Mouse (Mus musculus): ENCODE data around the gene Pdzd2. TPM values are rescaled to one million over a fixed set of nuclear protein-coding genes. Genes with fewer than 3 reads are reported as not detected.

The Pdzd2 gene
- polyA plus RNA-seq, 1 experiment: 4.6 TPM

GRCm38 (mm10) chr15:12488316-12488715 lies 251.4 kb downstream of the Pdzd2 start:
- no peak overlapping the region for H3K4me3 ChIP-seq (replicated peaks; ENCODE audit: control insufficient read depth, low read depth, low read length)
- H3K27ac ChIP-seq (ENCODE audit: control insufficient read depth, insufficient read depth, low read depth, low read length, poor library complexity): no peak overlapping the region
- H3K4me1 ChIP-seq (ENCODE audit: control insufficient read depth, insufficient read depth, low read length): no peaks in the 10 kb centered on the region; the same call in 1 of the 2 replicates
- TF ChIP-seq CTCF (IDR thresholded peaks at IDR 0.05; ENCODE audit: control insufficient read depth, insufficient read depth, low read length) (no peak), POLR2A (IDR thresholded peaks at IDR 0.05; ENCODE audit: borderline replicate concordance, control insufficient read depth, low read depth, low read length) (no peak)
- 91% methylated on average over 2 of the region's 2 CpGs for WGBS

GRCm38 (mm10) chr15:12481261-12481660 lies 258.5 kb downstream of the Pdzd2 start:
- no peak overlapping the region for H3K27ac ChIP-seq (ENCODE audit: control insufficient read depth, insufficient read depth, low read depth, low read length, poor library complexity)

GRCm38 (mm10) chr15:12480369-12480768 lies 259.4 kb downstream of the Pdzd2 start:
- Histone ChIP-seq H3K4me3 (replicated peaks; ENCODE audit: control insufficient read depth, low read depth, low read length) (no peak overlapping the region), H3K27ac (ENCODE audit: control insufficient read depth, insufficient read depth, low read depth, low read length, poor library complexity) (no peak overlapping the region), H3K4me1 (ENCODE audit: control insufficient read depth, insufficient read depth, low read length) (no peaks in the 10 kb centered on the region; the same call in 1 of the 2 replicates)
- no peak for TF ChIP-seq CTCF (IDR thresholded peaks at IDR 0.05; ENCODE audit: control insufficient read depth, insufficient read depth, low read length)
- TF ChIP-seq POLR2A (IDR thresholded peaks at IDR 0.05; ENCODE audit: borderline replicate concordance, control insufficient read depth, low read depth, low read length): no peak
- WGBS: 70% methylated on average over 3 of the region's 3 CpGs

More at GRCm38 (mm10) chr15:12481261-12481660, 258.5 kb downstream of the Pdzd2 start:
- TF ChIP-seq CTCF (IDR thresholded peaks at IDR 0.05; ENCODE audit: control insufficient read depth, insufficient read depth, low read length) (no peak), POLR2A (IDR thresholded peaks at IDR 0.05; ENCODE audit: borderline replicate concordance, control insufficient read depth, low read depth, low read length) (no peak)
- no peaks in the 10 kb centered on the region; the same call in 1 of the 2 replicates for H3K4me1 ChIP-seq (ENCODE audit: control insufficient read depth, insufficient read depth, low read length)
- 32% methylated on average over 5 of the region's 5 CpGs for WGBS
- no peak overlapping the region for H3K4me3 ChIP-seq (replicated peaks; ENCODE audit: control insufficient read depth, low read depth, low read length)

- H3K4me1 ChIP-seq (ENCODE audit: control insufficient read depth, insufficient read depth, low read length): no peaks in the 10 kb centered on the region; the same call in 1 of the 2 replicates
- no peak overlapping the region for H3K4me3 ChIP-seq (replicated peaks; ENCODE audit: control insufficient read depth, low read depth, low read length)
- TF ChIP-seq CTCF (IDR thresholded peaks at IDR 0.05; ENCODE audit: control insufficient read depth, insufficient read depth, low read length) (no peak), POLR2A (IDR thresholded peaks at IDR 0.05; ENCODE audit: borderline replicate concordance, control insufficient read depth, low read depth, low read length) (no peak)
- 31% methylated on average over 5 of the region's 5 CpGs for WGBS
- peak overlapping the region; percentile 21; the same call in 1 of the 2 replicates for H3K27ac ChIP-seq (ENCODE audit: control insufficient read depth, insufficient read depth, low read depth, low read length, poor library complexity)
Observed at GRCm38 (mm10) chr15:12479326-12479725, 260.4 kb downstream of the Pdzd2 start.

GRCm38 (mm10) chr15:12473596-12473995 lies 266.1 kb downstream of the Pdzd2 start:
- WGBS: 74% methylated on average over 7 of the region's 7 CpGs
- TF ChIP-seq POLR2A (IDR thresholded peaks at IDR 0.05; ENCODE audit: borderline replicate concordance, control insufficient read depth, low read depth, low read length) (no peak), CTCF (IDR thresholded peaks at IDR 0.05; ENCODE audit: control insufficient read depth, insufficient read depth, low read length) (no peak)
- H3K4me1 ChIP-seq (ENCODE audit: control insufficient read depth, insufficient read depth, low read length): no peaks in the 10 kb centered on the region; the same call in 1 of the 2 replicates
- H3K4me3 ChIP-seq (replicated peaks; ENCODE audit: control insufficient read depth, low read depth, low read length): no peak overlapping the region
- no peak overlapping the region for H3K27ac ChIP-seq (ENCODE audit: control insufficient read depth, insufficient read depth, low read depth, low read length, poor library complexity)

- H3K4me3 ChIP-seq (replicated peaks; ENCODE audit: control insufficient read depth, low read depth, low read length): no peak overlapping the region
- WGBS: 79% methylated on average over 4 of the region's 4 CpGs
- H3K4me1 ChIP-seq (ENCODE audit: control insufficient read depth, insufficient read depth, low read length): no peaks in the 10 kb centered on the region; the same call in 1 of the 2 replicates
- TF ChIP-seq CTCF (IDR thresholded peaks at IDR 0.05; ENCODE audit: control insufficient read depth, insufficient read depth, low read length) (no peak), POLR2A (IDR thresholded peaks at IDR 0.05; ENCODE audit: borderline replicate concordance, control insufficient read depth, low read depth, low read length) (no peak)
- no peak overlapping the region for H3K27ac ChIP-seq (ENCODE audit: control insufficient read depth, insufficient read depth, low read depth, low read length, poor library complexity)
Observed at GRCm38 (mm10) chr15:12472646-12473045, 267.1 kb downstream of the Pdzd2 start.

GRCm38 (mm10) chr15:12470900-12471838 lies 268.6 kb downstream of the Pdzd2 start:
- no peak for TF ChIP-seq CTCF (IDR thresholded peaks at IDR 0.05; ENCODE audit: control insufficient read depth, insufficient read depth, low read length)
- no peak for TF ChIP-seq POLR2A (IDR thresholded peaks at IDR 0.05; ENCODE audit: borderline replicate concordance, control insufficient read depth, low read depth, low read length)
- Histone ChIP-seq H3K27ac (ENCODE audit: control insufficient read depth, insufficient read depth, low read depth, low read length, poor library complexity) (no peak overlapping the region), H3K4me3 (replicated peaks; ENCODE audit: control insufficient read depth, low read depth, low read length) (no peak overlapping the region), H3K4me1 (ENCODE audit: control insufficient read depth, insufficient read depth, low read length) (no peaks in the 10 kb centered on the region; the same call in 1 of the 2 replicates)
- WGBS: 83% methylated on average over 15 of the region's 15 CpGs

- WGBS: 84% methylated on average over 5 of the region's 5 CpGs
- no peak overlapping the region for H3K4me3 ChIP-seq (replicated peaks; ENCODE audit: control insufficient read depth, low read depth, low read length)
- no peaks in the 10 kb centered on the region; the same call in 1 of the 2 replicates for H3K4me1 ChIP-seq (ENCODE audit: control insufficient read depth, insufficient read depth, low read length)
- no peak for TF ChIP-seq POLR2A (IDR thresholded peaks at IDR 0.05; ENCODE audit: borderline replicate concordance, control insufficient read depth, low read depth, low read length)
- TF ChIP-seq CTCF (IDR thresholded peaks at IDR 0.05; ENCODE audit: control insufficient read depth, insufficient read depth, low read length): no peak
- no peak overlapping the region for H3K27ac ChIP-seq (ENCODE audit: control insufficient read depth, insufficient read depth, low read depth, low read length, poor library complexity)
Observed at GRCm38 (mm10) chr15:12468625-12469024, 271.1 kb downstream of the Pdzd2 start.

Data from bone marrow, adult 2 months (tissue).